Mouse (Mus musculus) heart, embryonic 15.5 days (tissue): ENCODE data around the gene Dock11. TPM values are rescaled to one million over a fixed set of nuclear protein-coding genes. Genes with fewer than 3 reads are reported as not detected.

Experiments used
- ATAC-seq: fragments of 200-750 bp; cut with Nextera tagmentation; replicated peaks from 2 replicates; pipeline ENCODE4 v1.8.0; 2017; ENCODE audit warnings: low read depth, moderate TSS enrichment; ENCODE audit not compliant: insufficient number of reproducible peaks, insufficient read depth, low FRiP score
- H3K27ac ChIP-seq: fragments of 300-500 bp; sonication (generic); 2 replicates; pipeline ENCODE4 v1.5.1; 2015; ENCODE audit warnings: mild to moderate bottlenecking, inconsistent platforms
- H3K27me3 ChIP-seq: fragments of 300-500 bp; sonication (generic); 2 replicates; pipeline ENCODE4 v1.6.1; 2015; ENCODE audit warnings: inconsistent platforms
- H3K36me3 ChIP-seq: fragments of 300-500 bp; sonication (generic); 2 replicates; pipeline ENCODE4 v1.6.1; 2015; ENCODE audit warnings: mild to moderate bottlenecking, inconsistent platforms
- H3K4me1 ChIP-seq: fragments of 300-500 bp; sonication (generic); replicated peaks from 2 replicates; pipeline ENCODE4 v1.6.1; 2015; ENCODE audit warnings: inconsistent platforms
- H3K4me2 ChIP-seq: fragments of 300-500 bp; sonication (generic); 2 replicates; pipeline ENCODE4 v1.6.1; 2015; ENCODE audit warnings: inconsistent platforms, mild to moderate bottlenecking, moderate library complexity
- H3K4me3 ChIP-seq: fragments of 300-500 bp; sonication (generic); 2 replicates; pipeline ENCODE4 v1.5.1; 2015; ENCODE audit warnings: mild to moderate bottlenecking, inconsistent platforms
- H3K9ac ChIP-seq: fragments of 300-500 bp; sonication (generic); 2 replicates; pipeline ENCODE4 v1.6.1; 2015; ENCODE audit warnings: mild to moderate bottlenecking, inconsistent platforms
- H3K9me3 ChIP-seq: fragments of 300-500 bp; sonication (generic); replicated peaks from 2 replicates; pipeline ENCODE4 v1.6.1; 2016; ENCODE audit warnings: inconsistent platforms
- WGBS: fragments of 180-500 bp; shearing (Covaris S2); methylation state at CpG from one replicate; pipeline ENCODE4 v1.1.7; 2015; ENCODE audit warnings: mixed read lengths; 5-methylcytosine and 5-hydroxymethylcytosine counted together
- polyA plus RNA-seq: library from polyadenylated mRNA; unstranded; fragments of >200 nt; fragmentation: Nextera tagmentation; extraction: Ambion mirVana; gene quantifications from 2 replicates; pipeline ENCODE4 v1.2.1, GENCODE M21; 2015

Gene Dock11
- 6.1 and 7.0 TPM in 2 replicates for polyA plus RNA-seq

- peak within 1 kb of the TSS; percentile 64 for H3K9ac ChIP-seq
- peak; percentile 83 for ATAC-seq
These were observed at the start of gene Dock11 for GRCm38 (mm10) chrX:35888087-35888895. Dock11 (plus strand) TSS chrX:35888832.

GRCm38 (mm10) chrX:35879703-35880102, 8.9 kb upstream of the Dock11 start:
- 57% methylated on average over 1 of the region's 1 CpGs for WGBS
- no peak overlapping the region for H3K27ac ChIP-seq
- H3K4me2 ChIP-seq = no peak overlapping the region
- no peak for ATAC-seq
- H3K9ac ChIP-seq = no peak overlapping the region
- H3K36me3 ChIP-seq = no peaks in the 10 kb centered on the region
- H3K4me1 ChIP-seq = no peaks in the 10 kb centered on the region
- no peaks in the 10 kb centered on the region for H3K27me3 ChIP-seq
- no peaks in the 10 kb centered on the region for H3K9me3 ChIP-seq
- H3K4me3 ChIP-seq = no peak overlapping the region

More at GRCm38 (mm10) chrX:35888087-35888895, at the start of gene Dock11:
- Histone ChIP-seq H3K9me3 (no peaks in the 10 kb centered on the region), H3K4me1 (peaks cover 4% of the 10 kb centered on the region; the same call in 1 of the 2 replicates), H3K27ac (peak within 1 kb of the TSS; percentile 36; the same call in 1 of the 2 replicates), H3K4me3 (peak within 1 kb of the TSS; percentile 62), H3K27me3 (no peaks in the 10 kb centered on the region), H3K36me3 (no peaks in the 10 kb centered on the region), H3K4me2 (peak within 1 kb of the TSS; percentile 84)
- 13% methylated on average over 31 of the region's 38 CpGs for WGBS

GRCm38 (mm10) chrX:35888945-35889799, 540 bp downstream of the Dock11 start:
- WGBS = 10% methylated on average over 48 of the region's 58 CpGs

GRCm38 (mm10) chrX:35889800-35890106, 1.1 kb downstream of the Dock11 start:
- H3K4me3 ChIP-seq = peak overlapping the region; percentile 62
- H3K9ac ChIP-seq = peak overlapping the region; percentile 64
- peak overlapping the region; percentile 84 for H3K4me2 ChIP-seq
- no peaks in the 10 kb centered on the region for H3K27me3 ChIP-seq
- 13% methylated on average over 8 of the region's 8 CpGs for WGBS
- ATAC-seq = 0 out of 2 replicates have a peak, but pooled peaks have one; percentile 1
- no peak overlapping the region for H3K27ac ChIP-seq
- H3K4me1 ChIP-seq = peaks cover 4% of the 10 kb centered on the region; the same call in 1 of the 2 replicates
- no peaks in the 10 kb centered on the region for H3K36me3 ChIP-seq
- no peaks in the 10 kb centered on the region for H3K9me3 ChIP-seq

More at GRCm38 (mm10) chrX:35888945-35889799, 540 bp downstream of the Dock11 start:
- Histone ChIP-seq H3K4me2 (peak overlapping the region; percentile 84), H3K9me3 (no peaks in the 10 kb centered on the region), H3K36me3 (no peaks in the 10 kb centered on the region), H3K4me1 (peaks cover 4% of the 10 kb centered on the region; the same call in 1 of the 2 replicates), H3K27ac (peak overlapping the region; percentile 36; the same call in 1 of the 2 replicates), H3K4me3 (peak overlapping the region; percentile 62), H3K27me3 (no peaks in the 10 kb centered on the region), H3K9ac (peak overlapping the region; percentile 64)
- ATAC-seq = peak; percentile 45

GRCm38 (mm10) chrX:35891534-35892125, 3.0 kb downstream of the Dock11 start:
- H3K4me2 ChIP-seq = no peak overlapping the region
- no peak overlapping the region for H3K4me3 ChIP-seq
- no peaks in the 10 kb centered on the region for H3K36me3 ChIP-seq
- H3K9me3 ChIP-seq = no peaks in the 10 kb centered on the region
- H3K9ac ChIP-seq = no peak overlapping the region
- no peak for ATAC-seq
- no peaks in the 10 kb centered on the region for H3K27me3 ChIP-seq
- peaks cover 4% of the 10 kb centered on the region; the same call in 1 of the 2 replicates for H3K4me1 ChIP-seq
- no peak overlapping the region for H3K27ac ChIP-seq
- WGBS = 50% methylated on average over 5 of the region's 5 CpGs

- Histone ChIP-seq H3K4me2 (no peak overlapping the region), H3K4me1 (peaks cover 4% of the 10 kb centered on the region; the same call in 1 of the 2 replicates), H3K36me3 (no peaks in the 10 kb centered on the region), H3K9ac (no peak overlapping the region), H3K4me3 (no peak overlapping the region), H3K9me3 (no peaks in the 10 kb centered on the region), H3K27me3 (no peaks in the 10 kb centered on the region), H3K27ac (no peak overlapping the region)
- WGBS = 68% methylated on average over 5 of the region's 5 CpGs
- ATAC-seq = no peak
These were observed 3.7 kb downstream of the Dock11 start for GRCm38 (mm10) chrX:35892377-35892776.

GRCm38 (mm10) chrX:35897648-35898500, 9.2 kb downstream of the Dock11 start:
- Histone ChIP-seq H3K9me3 (no peaks in the 10 kb centered on the region), H3K4me1 (no peaks in the 10 kb centered on the region), H3K27me3 (no peaks in the 10 kb centered on the region), H3K27ac (no peak overlapping the region), H3K9ac (no peak overlapping the region), H3K4me2 (no peak overlapping the region), H3K36me3 (no peaks in the 10 kb centered on the region), H3K4me3 (no peak overlapping the region)
- ATAC-seq = no peak
- WGBS = 68% methylated on average over 11 of the region's 11 CpGs

- 79% methylated on average over 2 of the region's 2 CpGs for WGBS
- H3K4me2 ChIP-seq = no peak overlapping the region
- H3K27me3 ChIP-seq = no peaks in the 10 kb centered on the region
- no peak overlapping the region for H3K9ac ChIP-seq
- H3K27ac ChIP-seq = no peak overlapping the region
- no peak for ATAC-seq
- no peaks in the 10 kb centered on the region for H3K9me3 ChIP-seq
- no peaks in the 10 kb centered on the region for H3K4me1 ChIP-seq
- H3K36me3 ChIP-seq = no peaks in the 10 kb centered on the region
- H3K4me3 ChIP-seq = no peak overlapping the region
These were observed 9.8 kb downstream of the Dock11 start for GRCm38 (mm10) chrX:35898501-35898766.

- Histone ChIP-seq H3K4me1 (no peaks in the 10 kb centered on the region), H3K4me3 (no peak overlapping the region), H3K27ac (no peak overlapping the region), H3K9me3 (no peaks in the 10 kb centered on the region), H3K9ac (no peak overlapping the region), H3K36me3 (no peaks in the 10 kb centered on the region), H3K27me3 (no peaks in the 10 kb centered on the region), H3K4me2 (peak overlapping the region; percentile 10; the same call in 1 of the 2 replicates)
- no peak for ATAC-seq
- 37% methylated on average over 7 of the region's 7 CpGs for WGBS
These were observed 15.7 kb downstream of the Dock11 start for GRCm38 (mm10) chrX:35904352-35904751.

- Histone ChIP-seq H3K27ac (no peak overlapping the region), H3K4me3 (no peak overlapping the region), H3K9me3 (no peaks in the 10 kb centered on the region), H3K4me2 (no peak overlapping the region), H3K9ac (no peak overlapping the region), H3K36me3 (no peaks in the 10 kb centered on the region), H3K27me3 (no peaks in the 10 kb centered on the region), H3K4me1 (no peaks in the 10 kb centered on the region)
- no peak for ATAC-seq
- 66% methylated on average over 4 of the region's 4 CpGs for WGBS
These were observed 18.2 kb downstream of the Dock11 start for GRCm38 (mm10) chrX:35906696-35907330.
